Mouse (Mus musculus) testis, postnatal 10 days (tissue): ENCODE measurements around the gene Adm2.

ENCODE experiments used
- DNase-seq: peaks from one replicate; pipeline ENCODE4 v3.0.0; 2021; ENCODE audit warnings: low spot score

Gene Adm2

DNA sequence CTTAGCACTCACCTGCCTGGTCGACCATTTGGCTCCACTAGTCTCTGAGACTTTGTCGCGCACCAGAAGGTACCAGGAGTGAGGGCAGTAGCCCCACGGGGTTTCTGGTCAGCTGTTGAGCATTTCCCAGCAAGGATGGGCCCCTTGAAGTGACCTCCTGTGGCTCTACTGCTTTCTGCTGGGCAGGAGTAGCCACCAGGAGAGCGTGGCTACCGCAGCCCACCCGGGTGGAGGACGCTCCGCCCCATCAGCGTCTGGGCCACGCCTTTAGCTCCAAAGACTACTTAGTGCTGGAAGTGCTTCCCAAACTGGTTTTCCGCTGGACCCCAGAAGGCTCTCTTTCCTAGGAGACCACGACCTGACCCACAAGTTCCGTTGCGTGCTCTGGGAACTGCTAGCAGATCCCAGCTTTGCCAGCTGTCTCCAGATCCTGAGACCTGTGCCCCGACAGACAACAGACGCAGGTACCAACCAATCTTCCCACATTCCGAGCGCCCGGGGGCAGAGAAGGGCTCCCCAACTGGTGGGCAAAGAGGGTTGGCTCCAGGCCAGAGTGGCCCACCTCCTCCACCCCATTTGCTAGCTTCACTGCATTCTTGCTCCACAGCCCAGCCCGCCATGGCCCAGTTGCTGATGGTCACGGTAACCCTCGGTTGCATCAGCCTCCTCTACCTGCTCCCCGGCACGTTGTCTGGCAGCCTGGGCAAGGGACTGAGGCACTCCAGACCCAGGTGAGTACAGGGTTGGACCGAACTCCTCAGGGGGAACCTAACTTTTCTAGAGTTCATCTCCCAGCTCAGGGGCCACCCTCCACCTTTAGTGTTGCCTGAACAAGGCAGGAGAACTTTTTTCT, at the start of gene Adm2:
Gene Adm2, plus strand, starts transcription at position 51 of the 853 bp plus-strand sequence.
- DNase-seq = peak; percentile 43

DNA sequence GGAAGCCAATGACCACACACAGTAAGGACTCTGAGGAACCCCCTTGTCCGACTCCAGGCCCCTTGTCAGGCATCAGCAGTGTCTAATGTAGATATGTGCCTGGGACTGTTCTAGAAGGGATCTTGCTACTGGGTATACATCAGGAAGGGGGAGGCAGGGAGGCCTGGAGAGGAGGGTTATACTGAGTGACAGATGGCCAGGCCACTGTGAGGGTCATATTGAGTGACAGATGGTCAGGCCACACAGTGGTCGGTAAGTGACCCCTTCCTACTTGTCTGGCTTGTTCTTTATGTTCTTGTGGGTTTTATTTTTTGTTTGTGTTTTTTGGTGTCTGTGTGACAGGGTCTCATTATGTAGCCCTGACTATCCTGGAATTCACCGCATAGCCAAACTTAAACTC, 47.0 kb upstream of the Adm2 start:
- DNase-seq = no peak

DNA sequence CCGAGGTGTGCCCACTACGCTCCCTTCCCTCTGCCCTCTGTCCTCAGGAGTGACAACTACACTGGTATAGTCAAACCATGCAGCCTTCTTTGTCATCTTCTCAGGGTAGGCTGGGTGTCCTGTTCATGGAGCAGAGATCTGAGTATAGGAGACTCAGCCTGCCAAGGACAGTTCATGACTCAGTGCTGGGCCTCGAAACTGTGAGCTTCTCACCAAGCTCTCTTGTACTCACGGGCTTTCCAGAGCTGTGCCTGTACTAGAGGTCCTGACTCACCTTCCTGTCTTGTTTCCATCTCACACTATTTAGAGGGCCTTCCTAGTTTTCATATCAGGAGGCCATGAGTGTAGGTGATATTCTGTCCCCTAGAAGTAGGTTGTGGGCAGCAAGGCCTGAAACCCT, 45.2 kb upstream of the Adm2 start:
- no peak for DNase-seq

DNA sequence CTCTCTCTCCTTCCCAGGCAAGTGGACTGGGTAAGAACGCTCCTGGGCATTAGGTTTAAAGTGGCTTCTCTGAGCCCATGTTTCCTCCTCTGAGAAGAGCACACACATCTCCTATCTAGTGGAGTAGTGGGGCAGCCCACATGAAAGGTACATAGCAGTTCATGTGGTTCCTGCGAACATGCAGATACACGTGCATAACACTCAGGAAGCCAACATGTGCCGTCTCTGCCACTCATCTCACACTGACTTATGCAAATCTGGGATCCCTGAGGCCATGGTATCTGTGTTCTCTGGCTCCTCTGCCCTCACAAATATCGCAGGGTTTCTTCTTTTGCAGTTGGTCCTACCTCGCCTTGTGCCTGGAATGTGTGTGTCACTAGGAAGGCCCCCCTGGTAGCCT, 40.0 kb upstream of the Adm2 start:
- DNase-seq = no peak

DNA sequence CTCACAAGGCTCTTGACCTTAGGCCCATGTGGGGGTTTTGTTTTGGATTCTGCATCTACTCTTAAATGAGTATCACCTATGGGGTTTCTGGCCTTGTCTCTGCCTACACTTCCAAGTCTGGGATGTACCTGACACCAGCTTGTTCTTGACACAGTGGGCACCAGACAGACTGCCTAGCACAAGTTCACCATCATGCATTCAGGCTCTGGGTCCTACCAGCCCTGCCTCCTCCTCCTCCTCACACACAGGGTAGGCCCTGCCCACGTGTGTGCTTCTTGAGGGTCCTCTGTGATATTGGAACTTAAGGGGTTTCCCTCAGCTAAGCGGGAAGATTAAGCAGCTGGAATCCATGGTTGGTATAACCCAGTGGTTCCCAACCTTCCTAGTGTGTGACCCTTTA, 38.4 kb upstream of the Adm2 start:
- DNase-seq = no peak

DNA sequence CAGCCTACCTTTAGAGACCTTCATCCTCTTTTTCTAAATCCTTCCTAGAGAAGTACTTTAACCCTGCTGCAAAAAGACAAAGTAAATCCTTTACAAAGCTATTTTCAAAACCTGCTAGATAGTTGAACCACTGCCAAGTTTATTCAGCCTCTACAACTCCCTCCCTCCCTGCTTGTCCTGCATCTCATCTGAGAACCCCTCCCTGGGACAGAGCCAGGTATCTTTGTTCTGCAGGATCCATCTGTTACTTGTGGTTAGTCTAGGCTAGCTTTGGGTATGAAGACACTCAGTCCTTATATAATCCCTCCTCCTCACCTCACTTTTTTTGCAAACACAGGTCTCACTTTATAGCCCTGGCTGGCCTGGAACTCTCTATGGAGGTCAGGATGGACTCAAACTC, 37.5 kb upstream of the Adm2 start:
- no peak for DNase-seq

DNA sequence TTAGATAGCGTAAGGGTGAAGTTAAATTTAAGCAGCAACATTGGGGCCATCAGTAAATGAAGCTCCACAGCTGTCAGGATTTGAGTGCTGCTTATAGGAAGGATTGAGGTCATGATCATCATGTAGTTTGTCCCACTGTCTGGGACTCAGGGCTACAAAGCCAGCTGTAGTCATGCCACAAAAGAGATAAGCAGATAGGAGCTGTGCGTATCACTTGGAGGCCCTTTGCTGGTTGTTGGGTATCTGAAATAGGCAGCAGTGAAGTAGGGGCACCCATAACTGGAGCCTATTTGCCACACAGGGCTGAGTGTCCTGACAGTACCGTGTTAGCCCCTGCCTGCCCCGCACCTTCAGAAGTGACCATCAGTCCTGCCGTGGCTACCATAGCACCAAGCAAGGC, 37.0 kb upstream of the Adm2 start:
- DNase-seq = no peak

DNA sequence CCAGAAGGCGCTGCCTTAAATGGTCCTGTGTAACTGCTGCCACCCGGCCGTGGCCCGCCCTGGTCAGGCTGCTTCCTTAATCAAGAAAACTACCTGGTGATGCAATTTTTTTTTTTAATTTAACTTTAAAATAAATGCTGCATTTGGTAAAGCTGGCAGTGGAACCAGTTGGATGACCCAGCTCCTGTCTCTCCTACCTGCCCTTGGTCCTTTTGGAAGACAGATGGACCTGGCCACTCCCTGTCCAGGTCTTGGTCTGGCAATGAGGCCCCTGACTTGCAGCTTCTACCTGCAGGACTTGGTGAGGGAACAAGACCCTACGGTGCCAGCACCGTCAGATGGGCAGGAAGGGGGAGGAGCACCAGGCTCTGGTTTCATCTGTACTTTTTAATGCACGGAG, 36.4 kb upstream of the Adm2 start:
- DNase-seq = no peak

DNA sequence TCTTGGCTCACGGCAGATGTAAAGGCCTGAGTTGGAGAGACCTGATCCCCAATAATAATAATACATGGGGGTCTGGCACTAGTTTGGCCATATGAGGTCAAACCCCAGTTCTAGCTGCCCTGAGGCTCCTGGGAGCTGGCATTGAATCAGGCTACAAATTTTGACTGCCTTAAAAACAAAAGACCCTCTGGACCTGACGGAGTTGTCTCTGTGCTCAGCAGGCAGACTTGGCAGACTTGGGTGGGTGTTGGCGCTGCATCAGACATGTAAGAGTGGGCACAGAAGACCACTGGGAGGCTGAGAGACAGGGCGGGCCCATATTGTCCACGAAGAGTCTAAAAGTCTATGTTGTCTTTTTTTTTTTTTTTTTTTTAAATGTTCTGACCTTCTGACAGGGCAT, 35.9 kb upstream of the Adm2 start:
- no peak for DNase-seq

DNA sequence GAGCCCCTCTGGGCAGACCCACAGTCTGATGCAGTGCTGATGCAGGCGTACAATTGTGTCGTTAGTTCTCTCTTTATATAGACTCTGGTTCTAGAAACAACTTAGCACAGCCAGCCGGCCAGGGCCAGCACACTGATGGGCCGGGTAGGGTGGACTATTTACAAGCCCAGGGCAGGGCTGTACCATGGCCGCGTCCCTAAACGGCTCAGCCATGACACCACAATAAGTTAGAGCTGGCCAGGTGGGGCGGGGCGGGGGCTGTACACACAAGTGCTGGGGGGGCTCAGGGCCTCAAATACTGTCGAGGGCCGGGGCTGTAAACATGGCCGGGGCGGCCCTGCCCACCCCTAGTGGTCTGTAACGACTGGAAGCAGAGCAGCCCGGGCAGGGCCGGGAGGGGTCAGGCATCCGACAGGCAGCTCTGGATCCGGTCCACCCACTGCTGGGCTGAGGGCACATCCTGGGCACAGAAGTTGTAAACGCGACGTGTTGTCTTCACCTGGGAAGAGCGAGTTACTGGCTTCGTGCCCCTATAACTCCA, 34.2 kb upstream of the Adm2 start:
- no peak for DNase-seq

DNA sequence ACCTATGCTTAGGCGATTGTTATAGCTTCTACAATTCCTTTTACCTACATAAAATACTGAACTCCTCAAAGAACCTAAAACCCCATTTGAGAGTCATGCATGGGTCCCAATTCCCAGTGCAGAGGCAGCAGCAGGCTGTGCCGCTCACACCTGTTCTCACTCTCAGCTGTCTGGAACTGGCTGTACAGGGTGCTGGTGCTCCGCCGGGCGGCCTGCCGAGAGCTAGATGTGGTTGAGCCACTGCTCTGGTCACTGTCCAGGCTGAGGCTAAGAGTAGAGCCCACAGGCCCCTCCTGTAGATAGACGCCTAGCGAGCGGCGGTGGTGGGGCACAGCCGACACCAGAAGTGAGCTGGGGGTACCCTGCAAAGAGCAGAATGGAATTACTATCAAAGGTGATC, 33.1 kb upstream of the Adm2 start:
- no peak for DNase-seq

DNA sequence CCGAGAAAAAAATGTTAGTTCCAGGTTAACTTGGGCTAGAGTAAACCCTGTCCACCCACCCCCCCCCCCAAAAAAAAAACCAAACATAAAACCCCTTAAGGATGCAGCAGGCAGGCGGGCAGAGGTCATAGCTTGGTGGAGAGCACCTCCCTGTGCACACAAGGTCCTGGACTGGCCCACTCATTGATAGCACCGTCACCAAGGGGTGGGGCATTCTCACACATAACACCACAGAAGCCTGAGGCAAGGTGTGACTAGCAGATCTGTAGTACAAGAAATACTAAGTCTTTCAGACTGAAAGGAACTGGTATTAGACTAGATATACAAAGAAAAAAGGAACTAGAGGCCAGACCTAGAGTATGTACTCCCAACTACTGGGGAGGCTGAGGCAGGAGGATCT, 31.0 kb upstream of the Adm2 start:
- no peak for DNase-seq

DNA sequence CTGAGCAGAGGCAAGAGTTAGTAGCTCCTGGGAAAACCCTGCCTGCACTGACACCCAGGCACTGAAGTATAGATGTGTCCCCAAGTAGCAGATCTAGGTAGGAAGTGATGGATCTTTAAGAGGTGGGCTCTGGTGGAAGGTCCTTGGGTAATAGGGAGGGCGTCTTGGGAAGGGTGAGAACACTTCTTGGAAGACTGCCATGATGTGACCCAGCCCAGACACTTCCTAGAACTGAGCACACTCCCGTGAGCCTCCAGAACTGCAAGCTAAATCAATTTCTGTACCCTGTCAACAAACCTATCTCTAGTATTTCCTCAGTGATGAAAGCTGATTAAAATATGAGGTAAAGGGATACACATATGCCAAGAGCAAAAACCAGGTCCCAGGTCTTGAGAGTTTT, 29.7 kb upstream of the Adm2 start:
- no peak for DNase-seq

DNA sequence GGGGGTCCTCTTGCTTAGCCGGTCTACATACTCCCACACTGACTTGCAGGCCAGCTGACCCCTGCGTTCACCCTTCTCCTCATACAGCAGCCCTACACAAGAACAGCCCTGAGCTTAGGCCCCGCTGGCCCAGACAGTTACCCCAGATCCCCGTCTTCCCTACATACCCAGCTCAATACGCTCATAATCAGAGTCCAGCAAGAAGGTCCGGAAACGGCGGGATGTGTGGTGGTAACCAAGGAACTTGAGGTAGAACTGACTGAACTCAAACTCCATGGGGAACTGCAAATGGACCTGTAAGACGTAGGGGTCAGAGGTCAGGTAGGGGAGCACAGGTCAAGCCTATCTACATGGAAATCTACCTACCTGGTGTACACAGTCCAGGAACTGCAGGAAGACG, 28.7 kb upstream of the Adm2 start:
- no peak for DNase-seq

DNA sequence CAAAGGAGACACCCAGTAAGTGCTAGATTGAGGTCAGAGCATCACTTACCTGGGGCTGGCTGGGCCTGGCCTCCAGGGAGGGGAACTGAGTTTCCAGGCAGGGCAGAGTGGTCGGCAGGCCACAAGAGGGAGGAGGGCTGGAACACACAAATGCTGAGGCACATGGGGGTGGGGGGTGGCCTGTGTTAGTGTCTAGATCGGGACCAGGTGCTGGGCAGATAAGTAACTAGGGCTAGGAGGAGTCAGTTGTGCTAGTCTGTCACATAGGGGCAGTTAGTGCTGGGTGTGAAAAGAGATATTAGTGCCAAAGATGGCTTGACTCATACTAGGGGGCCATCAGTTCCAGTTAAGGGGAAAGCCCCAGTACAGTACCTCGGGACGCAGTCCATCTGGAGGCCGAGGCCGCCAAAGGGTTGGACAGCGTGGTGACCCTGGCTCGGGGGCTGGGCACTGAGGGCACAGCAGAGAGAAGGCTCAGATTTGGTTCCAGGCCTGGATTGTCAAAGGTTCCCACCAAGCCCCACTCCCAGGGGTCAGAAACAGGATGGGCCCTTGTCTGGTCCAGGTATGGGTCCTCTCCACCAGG, 26.8 kb upstream of the Adm2 start:
- DNase-seq = no peak

DNA sequence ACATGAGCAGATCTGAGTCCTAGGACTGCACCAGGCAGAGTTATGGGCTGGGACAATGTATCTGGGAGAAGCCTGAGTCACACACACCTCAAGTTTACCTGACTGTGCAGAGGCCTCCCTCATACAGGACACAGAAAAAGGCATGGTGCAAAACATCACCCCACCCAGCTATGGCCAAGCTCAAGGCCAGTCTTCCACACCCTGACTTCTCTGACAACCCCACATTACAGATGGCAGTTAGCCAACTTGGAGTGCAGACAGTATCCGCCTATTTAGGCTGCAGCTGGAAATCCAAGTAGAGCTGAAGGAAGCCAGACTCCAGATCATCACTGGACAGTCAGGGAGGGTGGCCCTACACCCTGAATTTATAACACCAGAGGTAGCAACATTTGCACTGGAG, 26.1 kb upstream of the Adm2 start:
- no peak for DNase-seq

DNA sequence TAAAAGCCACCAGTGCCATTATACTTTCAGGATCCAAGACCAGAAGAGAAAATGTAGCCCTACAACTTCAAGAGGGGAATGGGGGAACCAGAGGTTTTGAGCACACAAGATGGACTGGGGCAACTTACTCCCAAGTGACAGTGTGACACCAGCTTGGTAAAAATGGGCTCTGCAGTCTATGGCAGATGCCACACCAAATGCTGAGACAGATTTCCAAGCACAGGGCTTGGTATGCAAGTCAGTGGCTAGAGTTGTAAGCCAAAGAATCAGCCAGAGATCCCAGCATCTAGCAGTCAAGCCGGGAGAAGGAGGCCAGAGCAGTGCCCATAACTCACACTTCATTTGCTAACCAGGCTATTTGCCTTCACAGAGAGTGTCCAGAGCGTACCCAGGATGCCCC, 24.8 kb upstream of the Adm2 start:
- no peak for DNase-seq

DNA sequence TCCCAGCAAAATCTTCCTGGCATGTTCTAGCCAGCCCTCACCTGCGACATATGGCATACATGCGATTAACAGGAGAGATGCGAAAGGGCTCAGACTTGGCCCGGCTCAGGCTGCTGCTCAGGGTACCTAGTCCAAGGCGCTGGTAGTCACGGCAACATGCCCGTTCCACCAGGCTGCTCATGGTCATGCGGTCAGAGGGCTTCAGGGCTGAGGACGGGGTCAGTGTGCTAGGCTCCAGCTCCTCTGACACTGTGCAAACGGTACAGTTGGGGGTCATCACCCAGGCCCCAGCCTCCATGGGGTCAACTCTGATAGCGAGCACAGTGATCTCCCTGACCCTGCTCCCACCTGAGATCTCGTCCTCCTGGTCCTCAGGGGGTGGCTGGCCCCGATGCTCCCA, 22.3 kb upstream of the Adm2 start:
- no peak for DNase-seq

DNA sequence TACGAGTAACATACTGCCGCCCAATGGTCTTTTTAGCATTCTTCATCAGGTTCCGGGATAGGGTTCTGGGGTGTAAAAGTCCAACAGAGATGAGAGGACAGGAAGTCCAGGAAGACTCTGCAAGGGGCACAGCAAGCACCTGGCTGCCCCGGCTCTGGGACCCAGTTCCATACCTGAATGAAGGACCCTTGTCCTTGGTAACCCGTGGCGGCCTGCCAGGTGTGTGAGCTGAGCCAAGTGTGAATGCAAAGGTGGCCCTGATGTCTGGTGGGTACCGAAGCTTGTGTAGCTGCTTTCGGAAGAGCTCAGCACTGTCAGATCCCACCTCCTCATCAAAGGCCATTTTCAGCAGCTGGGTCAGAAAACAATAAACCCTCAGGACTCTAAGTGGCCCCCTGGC, 21.9 kb upstream of the Adm2 start:
- peak; percentile 63 for DNase-seq

DNA sequence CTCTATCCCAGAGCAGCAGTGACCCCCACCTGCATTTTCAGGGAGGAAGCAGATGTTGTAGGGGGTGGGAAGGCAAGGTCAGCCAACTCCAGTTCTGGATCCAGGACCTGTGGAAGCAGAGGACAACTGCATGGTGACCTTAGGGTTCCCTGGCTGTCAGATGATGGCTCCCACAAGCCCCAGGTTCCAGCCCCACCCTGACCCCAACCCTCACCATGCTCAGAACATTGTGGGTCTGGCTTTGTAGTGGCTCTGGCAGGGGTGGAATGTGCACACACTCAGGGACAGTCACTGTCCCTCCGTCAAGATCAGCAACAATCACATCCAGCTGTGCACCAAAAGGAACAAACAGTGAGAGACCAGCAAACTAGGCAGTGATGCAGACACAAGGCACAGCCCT, 16.6 kb upstream of the Adm2 start:
- no peak for DNase-seq

DNA sequence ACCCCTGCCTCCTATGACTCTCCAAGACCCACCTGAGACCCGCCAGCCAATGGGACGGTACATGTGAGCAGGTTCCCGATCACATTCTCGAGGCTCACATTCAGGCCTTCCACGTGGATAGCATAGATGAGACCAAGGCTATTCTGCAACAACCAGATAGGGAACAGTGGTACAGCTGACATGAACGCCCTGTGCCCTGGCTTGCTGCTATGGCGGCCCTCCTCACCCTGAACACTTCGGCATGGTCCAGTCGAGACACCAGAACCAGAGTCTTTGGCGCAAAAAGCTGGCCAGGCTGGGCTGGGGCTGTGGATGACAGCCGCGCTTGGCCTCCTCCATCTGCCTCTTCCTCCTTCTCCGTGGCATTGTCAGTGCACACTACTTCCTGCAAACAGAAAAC, 15.1 kb upstream of the Adm2 start:
- no peak for DNase-seq

DNA sequence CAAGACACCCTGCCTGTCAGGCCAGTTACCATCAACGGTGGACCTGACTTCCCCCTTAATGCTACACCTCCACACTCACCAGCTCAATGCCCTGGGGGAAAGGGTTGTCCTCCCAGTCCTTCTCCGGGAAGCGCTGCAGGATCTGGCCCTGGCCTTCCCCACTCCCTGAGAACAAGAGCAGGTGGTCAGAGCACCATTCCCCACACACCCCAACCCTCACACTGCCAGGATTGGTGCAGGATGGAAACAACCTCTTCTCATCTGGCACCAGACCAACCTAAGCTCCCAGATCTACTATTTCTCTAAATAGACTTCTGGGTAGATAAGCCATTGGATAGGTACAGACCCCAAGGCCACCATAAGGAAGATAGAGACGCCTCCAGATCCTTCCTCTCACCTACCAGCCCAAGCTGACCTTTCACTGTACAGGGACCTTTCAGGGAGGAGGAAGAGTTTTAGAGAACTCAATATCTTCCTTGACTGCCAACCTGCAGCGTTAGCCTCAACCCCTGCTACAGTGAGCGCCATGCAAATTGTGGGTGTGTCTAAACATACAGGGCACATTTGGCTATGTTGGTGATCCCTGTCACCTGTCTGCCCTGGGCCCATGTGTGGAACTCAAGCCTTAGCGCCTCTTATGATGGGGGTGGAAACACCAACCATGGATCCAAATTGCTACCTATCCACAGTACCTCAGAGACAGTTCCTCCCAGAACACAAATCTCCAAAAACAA, 13.9 kb upstream of the Adm2 start:
- no peak for DNase-seq

DNA sequence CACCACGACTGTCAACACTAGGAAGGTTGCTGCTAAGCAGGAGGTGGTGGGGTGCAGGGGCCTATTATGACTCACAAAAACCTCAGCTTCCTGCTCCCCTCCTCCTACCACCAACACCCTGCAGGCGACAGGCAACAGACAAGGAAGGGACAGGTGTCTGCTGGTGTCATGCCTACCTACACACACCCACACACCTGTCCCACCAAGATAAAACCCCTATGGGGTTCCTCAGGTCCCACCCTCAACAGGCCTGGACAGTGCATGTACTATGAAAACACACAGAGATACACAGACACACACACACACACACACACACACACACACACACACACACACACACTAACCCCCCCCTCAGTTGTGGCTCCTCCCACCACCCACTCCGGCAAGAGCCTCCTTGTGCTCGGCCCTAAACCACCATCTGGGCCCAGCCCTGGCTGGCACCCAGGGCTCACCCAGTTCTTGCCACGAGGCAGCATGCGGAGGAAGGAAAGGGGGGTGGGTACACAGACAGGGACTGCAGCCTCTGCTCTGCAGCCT, 12.5 kb upstream of the Adm2 start:
- no peak for DNase-seq
